Mouse (Mus musculus): ENCODE measurements around the gene Phf5a.

The Phf5a gene

DNA sequence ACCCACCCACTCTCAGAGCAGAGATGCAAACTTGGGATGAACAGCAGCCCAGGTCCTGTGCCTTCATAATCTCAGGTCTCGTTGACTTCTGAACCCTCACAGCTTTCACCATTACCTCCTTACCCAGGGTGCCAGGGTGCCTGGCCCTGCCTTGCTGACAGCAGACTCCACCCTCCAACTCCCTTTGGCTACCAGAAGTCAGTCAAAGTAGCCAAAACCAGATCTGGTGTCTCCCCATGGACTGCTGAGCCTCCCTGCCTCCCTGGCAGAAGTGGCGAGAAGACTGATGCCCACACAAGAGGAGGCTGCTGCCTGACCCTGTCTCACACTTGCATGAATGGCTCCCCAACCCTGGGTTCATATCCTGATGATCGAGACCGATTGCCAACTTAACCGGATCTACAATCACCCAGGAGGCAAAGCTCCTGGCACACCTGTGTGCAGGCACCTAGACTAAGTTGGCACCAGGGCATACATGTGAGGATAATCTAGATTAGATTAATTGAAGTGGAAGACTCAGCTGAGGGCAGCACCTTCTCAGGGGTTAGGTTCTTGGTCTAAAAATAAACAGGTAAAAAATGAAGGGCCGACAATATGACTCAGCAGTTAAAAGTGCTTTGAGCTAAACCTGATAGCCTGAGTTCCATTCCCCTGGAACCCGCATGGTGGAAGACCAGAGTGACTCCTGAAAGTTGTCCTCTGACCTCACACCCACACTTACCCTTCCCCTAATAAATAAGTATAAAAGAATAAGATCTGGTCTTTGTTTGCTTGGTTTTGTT is 43.1 kb downstream of the Phf5a start:
- DNase-seq (ENCODE audit: low spot score): no peak

- no peak for DNase-seq (ENCODE audit: low spot score)
Measured at GRCm38 (mm10) chr15:81824832-81825231, 46.9 kb downstream of the Phf5a start.

DNA sequence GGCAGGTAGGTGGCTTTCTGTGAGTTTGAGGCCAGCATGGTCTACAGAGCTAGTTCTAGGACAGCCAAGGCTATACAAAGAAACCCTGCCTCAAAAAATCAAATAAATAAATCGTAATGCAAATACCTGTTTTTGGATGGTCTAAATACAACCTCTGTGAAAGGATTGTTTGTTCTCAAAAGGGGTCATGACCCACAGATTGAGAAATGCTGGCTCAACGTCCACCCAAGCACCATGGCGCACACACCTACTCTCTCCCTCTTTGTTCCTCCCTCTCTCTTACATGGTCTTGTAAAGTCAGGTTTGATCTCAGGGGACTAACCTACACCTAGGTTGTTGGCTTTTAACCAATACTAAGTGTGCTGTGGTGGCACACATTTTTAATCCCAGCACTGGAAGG is 49.1 kb downstream of the Phf5a start:
- DNase-seq (ENCODE audit: low spot score): no peak

GRCm38 (mm10) chr15:81818404-81818803 is 53.3 kb downstream of the Phf5a start:
- no peak for DNase-seq (ENCODE audit: low spot score)

GRCm38 (mm10) chr15:81814716-81815370 is 56.9 kb downstream of the Phf5a start:
- DNase-seq (ENCODE audit: low spot score): no peak

All from testis, postnatal 10 days (tissue).